Mouse (Mus musculus): ENCODE measurements around the gene Fndc3b.

The Fndc3b gene

DNA sequence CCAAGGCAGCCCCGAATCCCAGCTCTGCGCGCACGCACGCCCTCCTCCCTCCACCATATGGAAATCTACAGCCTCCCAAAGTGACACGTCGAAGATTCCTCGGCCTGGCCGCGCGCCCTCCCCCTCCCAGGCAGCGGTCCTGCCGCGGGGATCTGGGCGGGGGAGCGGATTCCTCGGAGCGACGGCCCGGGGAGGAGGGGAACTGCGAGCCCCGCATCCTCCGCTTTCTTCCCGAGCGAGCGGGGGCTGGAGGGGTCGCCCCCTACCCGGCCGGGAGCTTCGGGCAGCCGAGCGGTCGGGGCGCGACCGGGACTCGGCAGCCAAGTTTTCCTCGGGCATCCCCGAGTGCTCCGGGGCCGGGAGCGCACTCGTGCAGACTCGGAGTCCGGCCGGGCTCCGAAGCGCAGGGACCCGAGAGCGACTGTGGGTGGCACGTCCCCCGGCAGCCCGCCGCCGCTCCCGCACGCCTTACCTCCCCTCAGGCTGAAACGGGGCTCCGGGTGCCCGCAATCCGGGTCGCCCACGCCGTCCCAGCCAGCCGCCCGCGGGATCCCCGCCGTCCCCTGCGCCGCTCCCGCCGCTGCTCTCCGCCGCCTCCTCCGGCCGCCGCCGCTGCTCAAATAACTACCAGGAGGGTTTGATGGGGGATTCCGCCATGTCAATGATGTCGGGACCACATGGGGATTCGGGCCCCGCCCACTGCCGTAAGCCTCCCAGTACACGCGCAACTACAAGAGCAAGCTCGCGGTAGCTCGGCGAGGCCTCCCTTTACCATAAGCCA, at the start of gene Fndc3b:
Fndc3b (minus strand) TSS at position 660 of the 781 bp plus-strand sequence.
- Histone ChIP-seq H3K36me3 (ENCODE audit: control insufficient read depth, insufficient read depth, low read length, poor library complexity, severe bottlenecking) (no peaks in the 10 kb centered on the region), H3K27me3 (ENCODE audit: control insufficient read depth, insufficient read depth, low read length, poor library complexity, severe bottlenecking) (peaks cover 2% of the 10 kb centered on the region; the same call in 1 of the 2 replicates)
- DNase-seq (ENCODE audit: low read depth, low spot score) = peak; percentile 90

DNA sequence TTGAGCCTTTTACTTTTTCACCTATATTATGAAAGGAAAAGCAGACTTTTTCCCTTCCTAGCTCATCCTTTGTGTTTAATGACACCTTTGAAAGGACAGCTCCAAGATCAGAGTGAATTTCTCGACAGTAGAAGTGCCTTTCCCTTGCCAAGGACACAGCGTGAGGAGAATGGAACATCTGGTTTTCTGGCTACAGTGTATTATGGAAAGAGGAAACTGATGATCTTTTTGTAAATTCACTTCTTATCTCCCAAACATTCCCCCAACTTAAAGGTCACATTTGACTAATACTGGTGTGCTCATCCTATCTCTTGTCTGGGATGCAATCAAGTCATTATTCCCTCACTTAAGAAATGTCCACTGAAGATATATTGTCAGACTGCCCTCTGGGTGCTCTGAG, 49.2 kb upstream of the Fndc3b start:
- DNase-seq (ENCODE audit: low read depth, low spot score) = no peak
- no peaks in the 10 kb centered on the region for H3K36me3 ChIP-seq (ENCODE audit: control insufficient read depth, insufficient read depth, low read length, poor library complexity, severe bottlenecking)
- H3K27me3 ChIP-seq (ENCODE audit: control insufficient read depth, insufficient read depth, low read length, poor library complexity, severe bottlenecking) = no peaks in the 10 kb centered on the region

DNA sequence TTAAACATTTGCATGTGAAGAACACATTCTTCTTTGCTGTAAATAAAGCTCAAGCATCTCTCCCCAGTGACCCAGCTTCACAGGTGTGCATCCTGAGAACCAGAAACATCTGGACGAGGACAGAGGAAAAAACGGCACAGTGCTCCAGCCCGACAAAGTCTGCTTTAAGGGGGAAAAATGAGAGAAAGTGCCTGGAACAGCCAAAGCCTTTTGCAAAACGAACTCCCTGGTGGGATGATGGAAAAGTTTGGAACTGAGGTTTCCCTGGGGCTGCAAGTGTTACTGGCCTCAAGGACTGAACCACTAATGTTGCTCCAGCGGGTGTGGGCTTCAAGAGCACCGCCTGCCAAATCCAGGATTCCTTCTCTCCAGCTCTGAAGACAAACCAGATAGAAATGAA, 47.9 kb upstream of the Fndc3b start:
- DNase-seq (ENCODE audit: low read depth, low spot score) = no peak
- no peaks in the 10 kb centered on the region for H3K27me3 ChIP-seq (ENCODE audit: control insufficient read depth, insufficient read depth, low read length, poor library complexity, severe bottlenecking)
- no peaks in the 10 kb centered on the region for H3K36me3 ChIP-seq (ENCODE audit: control insufficient read depth, insufficient read depth, low read length, poor library complexity, severe bottlenecking)

DNA sequence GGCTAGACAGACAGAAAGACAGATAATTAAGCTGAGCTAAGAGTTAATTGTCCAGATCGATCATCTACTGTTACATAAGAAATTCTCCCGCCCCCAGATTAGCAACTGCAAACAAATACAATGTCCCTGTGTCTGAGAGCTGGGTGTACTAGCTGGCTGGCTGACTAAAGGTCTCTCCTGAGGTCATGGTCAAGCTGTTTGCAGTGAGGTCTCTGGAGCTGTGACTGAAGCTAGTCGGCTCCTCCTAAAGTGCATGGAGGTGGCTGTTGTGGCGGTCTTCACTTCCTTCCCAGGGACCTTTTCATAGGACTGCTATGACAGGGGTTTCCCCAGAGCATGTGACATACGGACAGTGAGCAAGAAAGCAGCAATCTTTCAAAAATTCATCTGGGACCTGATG, 40.5 kb upstream of the Fndc3b start:
- no peak for DNase-seq (ENCODE audit: low read depth, low spot score)
- no peaks in the 10 kb centered on the region for H3K36me3 ChIP-seq (ENCODE audit: control insufficient read depth, insufficient read depth, low read length, poor library complexity, severe bottlenecking)
- H3K27me3 ChIP-seq (ENCODE audit: control insufficient read depth, insufficient read depth, low read length, poor library complexity, severe bottlenecking) = no peaks in the 10 kb centered on the region

DNA sequence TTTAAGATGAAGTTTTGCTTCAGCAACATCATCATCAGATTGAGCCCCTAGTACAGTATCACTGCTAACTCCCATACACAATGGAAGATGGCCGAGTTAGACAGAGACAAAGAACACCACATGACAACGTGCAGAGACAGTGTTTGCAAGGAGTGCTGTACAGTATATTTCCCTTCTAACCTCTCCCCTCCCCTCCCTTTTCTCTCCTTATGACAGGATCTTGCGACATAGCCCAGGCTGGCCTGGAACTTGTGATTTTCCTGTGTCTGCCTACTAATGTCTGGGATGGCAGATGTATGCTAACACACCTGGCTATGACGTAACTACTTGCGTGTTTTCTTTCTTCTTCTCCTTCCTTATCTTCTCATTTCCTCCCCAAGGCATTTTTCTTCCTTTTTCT, 40.0 kb upstream of the Fndc3b start:
- Histone ChIP-seq H3K27me3 (ENCODE audit: control insufficient read depth, insufficient read depth, low read length, poor library complexity, severe bottlenecking) (no peaks in the 10 kb centered on the region), H3K36me3 (ENCODE audit: control insufficient read depth, insufficient read depth, low read length, poor library complexity, severe bottlenecking) (no peaks in the 10 kb centered on the region)
- no peak for DNase-seq (ENCODE audit: low read depth, low spot score)

DNA sequence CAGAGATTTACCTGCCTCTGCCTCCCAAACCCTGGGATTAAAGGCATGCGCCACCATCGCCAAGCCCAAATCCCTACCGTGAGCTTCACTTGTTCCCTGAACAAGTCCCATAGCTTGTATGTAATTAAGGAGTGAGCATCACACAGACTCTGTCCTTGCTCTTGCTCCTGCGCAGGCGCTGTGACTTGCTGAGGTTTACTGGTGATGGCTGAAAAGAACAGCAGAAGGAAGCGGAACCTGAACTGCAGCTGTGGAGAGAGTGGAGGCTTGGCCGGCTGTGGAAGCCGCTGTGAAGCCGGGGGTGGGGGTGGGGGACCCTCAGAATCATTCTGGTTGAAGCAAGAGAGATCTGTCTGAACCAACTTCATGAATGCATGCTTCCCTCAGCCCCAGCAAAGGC, 34.5 kb upstream of the Fndc3b start:
- H3K27me3 ChIP-seq (ENCODE audit: control insufficient read depth, insufficient read depth, low read length, poor library complexity, severe bottlenecking) = no peaks in the 10 kb centered on the region
- no peak for DNase-seq (ENCODE audit: low read depth, low spot score)
- H3K36me3 ChIP-seq (ENCODE audit: control insufficient read depth, insufficient read depth, low read length, poor library complexity, severe bottlenecking) = no peaks in the 10 kb centered on the region

DNA sequence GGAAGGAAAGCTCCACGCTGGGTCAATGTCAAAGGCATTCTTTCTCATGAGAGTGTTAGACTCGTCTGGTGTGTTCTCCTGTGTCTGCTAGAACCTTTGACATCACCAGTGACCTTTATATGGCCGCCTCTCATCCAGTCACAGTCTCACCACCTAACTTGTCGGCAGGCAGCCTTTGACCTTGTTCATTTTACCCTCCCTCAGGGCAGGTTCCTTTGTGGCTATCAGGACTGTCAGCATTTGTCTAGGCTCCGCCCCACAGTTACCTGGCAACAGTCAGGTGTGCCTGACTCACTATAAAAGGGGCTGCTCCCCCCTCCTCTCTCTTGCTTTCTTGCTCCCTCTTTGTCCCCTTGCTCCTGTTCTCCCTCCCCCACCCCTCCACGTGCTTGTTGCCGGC, 33.6 kb upstream of the Fndc3b start:
- Histone ChIP-seq H3K36me3 (ENCODE audit: control insufficient read depth, insufficient read depth, low read length, poor library complexity, severe bottlenecking) (no peaks in the 10 kb centered on the region), H3K27me3 (ENCODE audit: control insufficient read depth, insufficient read depth, low read length, poor library complexity, severe bottlenecking) (no peaks in the 10 kb centered on the region)
- DNase-seq (ENCODE audit: low read depth, low spot score) = no peak

DNA sequence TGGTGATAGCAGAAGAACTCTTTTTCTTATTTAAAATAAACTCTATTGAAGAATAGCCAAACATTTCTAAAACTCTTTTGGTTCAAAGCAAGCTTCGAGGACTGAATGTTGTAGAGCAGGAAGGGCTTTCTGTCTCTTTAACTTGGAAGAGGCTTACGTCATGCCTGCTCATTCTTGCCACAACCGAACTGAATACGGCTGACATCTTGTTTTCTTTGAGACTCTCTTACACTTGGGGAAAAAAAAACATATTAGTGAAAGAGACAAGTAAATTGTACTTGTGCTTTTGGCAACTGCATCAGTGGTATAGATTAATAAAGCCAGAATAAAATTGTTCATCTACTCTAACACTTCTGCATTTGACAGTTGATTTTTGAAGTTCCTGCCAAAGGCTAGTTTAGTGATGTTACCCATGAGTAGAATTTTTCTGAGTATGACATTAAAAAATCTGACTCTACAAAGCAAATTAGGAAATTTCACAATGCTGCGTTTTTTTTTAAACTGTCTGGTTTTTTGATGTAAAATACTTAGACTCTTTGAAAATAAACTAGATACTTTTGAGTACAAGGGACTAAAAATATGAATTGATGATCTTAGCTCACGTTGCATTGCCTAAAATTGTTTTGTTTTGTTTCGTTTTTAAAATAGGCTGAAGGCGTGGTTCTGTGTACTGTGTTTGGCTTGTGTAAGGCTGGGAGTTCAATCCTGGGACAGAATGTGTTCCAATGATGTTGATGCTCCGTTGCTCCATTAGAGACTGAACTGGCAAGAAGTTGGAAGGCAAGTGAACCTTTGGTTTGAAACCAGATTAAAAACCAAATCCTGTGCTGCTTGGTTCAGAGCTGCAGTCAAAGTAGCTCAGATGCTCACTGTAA, 32.4 kb upstream of the Fndc3b start:
- DNase-seq (ENCODE audit: low read depth, low spot score) = no peak
- Histone ChIP-seq H3K36me3 (ENCODE audit: control insufficient read depth, insufficient read depth, low read length, poor library complexity, severe bottlenecking) (no peaks in the 10 kb centered on the region), H3K27me3 (ENCODE audit: control insufficient read depth, insufficient read depth, low read length, poor library complexity, severe bottlenecking) (no peaks in the 10 kb centered on the region)

DNA sequence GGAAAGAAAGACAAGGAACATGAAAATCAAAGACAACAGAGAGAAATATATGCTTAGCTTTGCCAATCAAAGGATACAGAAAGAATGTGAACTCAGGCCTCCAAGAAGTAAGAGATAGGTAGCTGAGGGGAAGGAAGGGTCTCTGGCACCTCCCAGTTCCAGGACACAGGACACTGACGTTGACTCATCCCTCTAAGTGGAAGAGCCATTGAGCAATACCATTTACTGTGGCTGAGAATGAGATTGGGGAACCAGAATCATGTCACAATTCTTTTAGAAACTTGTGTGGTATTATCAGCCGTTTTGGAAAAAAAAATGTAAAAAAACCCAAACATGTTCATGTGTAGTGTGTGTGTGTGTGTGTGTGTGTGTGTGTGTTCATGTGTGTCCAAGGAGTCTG, 31.0 kb upstream of the Fndc3b start:
- H3K27me3 ChIP-seq (ENCODE audit: control insufficient read depth, insufficient read depth, low read length, poor library complexity, severe bottlenecking) = no peaks in the 10 kb centered on the region
- no peak for DNase-seq (ENCODE audit: low read depth, low spot score)
- H3K36me3 ChIP-seq (ENCODE audit: control insufficient read depth, insufficient read depth, low read length, poor library complexity, severe bottlenecking) = no peaks in the 10 kb centered on the region

DNA sequence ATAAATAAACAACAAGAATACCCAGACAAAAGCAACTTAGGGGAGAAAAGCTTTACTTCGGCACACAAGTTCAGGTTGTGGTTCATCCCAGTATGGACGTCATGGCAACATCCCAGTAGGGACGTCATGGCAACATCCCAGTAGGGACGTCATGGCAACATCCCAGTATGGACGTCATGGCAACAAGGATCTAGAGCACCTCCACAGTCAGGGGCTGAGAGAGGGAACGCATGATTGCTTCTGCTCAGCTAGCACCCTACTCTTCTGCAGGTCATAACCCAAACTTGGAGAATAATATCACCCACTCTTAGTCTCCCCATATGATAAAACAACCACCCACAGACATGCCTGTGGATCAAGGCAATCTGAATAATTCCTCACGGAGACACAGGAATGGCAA, 29.0 kb upstream of the Fndc3b start:
- DNase-seq (ENCODE audit: low read depth, low spot score) = no peak
- no peaks in the 10 kb centered on the region for H3K36me3 ChIP-seq (ENCODE audit: control insufficient read depth, insufficient read depth, low read length, poor library complexity, severe bottlenecking)

DNA sequence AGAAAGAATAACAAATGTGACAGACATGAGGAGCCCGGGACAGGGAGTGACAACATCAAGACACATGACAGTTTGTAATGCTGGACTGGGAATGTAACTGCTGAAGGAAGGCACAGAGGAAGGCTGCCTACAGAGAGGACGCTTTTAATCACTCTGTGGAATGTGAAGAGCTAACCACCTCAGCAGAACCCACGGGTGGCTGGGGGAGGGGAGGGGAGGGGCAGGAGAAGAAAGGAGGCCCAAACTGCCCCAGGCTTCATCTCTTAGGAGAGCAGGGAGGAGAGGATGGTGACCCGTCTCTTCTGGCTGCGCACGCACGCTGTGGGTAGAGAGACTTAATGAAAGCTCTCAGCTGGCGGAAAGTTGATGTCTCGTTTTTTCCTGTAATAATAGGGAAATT, 25.1 kb upstream of the Fndc3b start:
- no peaks in the 10 kb centered on the region for H3K27me3 ChIP-seq (ENCODE audit: control insufficient read depth, insufficient read depth, low read length, poor library complexity, severe bottlenecking)
- no peaks in the 10 kb centered on the region for H3K36me3 ChIP-seq (ENCODE audit: control insufficient read depth, insufficient read depth, low read length, poor library complexity, severe bottlenecking)
- no peak for DNase-seq (ENCODE audit: low read depth, low spot score)

More for the DNA sequence above, 29.0 kb upstream of the Fndc3b start:
- no peaks in the 10 kb centered on the region for H3K27me3 ChIP-seq (ENCODE audit: control insufficient read depth, insufficient read depth, low read length, poor library complexity, severe bottlenecking)

DNA sequence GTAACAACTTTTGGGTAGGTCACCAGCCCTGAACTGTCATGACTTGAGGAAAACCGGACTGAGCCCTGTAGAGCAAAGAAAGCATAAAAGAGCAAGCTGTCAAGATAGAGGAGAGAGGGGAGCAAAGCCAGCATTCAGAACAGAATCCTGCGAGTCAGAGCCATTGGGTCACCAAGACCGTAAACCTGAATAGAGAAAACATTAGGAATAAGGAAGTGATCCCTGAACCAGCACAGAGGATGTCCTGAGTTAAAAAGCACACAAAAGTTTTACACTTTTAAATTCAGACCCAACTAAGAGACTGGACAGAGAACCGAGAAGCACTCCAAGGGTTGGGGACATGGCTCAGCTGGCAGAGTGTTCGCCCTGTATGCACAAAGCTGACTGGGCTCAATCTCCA, 24.0 kb upstream of the Fndc3b start:
- no peak for DNase-seq (ENCODE audit: low read depth, low spot score)
- Histone ChIP-seq H3K27me3 (ENCODE audit: control insufficient read depth, insufficient read depth, low read length, poor library complexity, severe bottlenecking) (no peaks in the 10 kb centered on the region), H3K36me3 (ENCODE audit: control insufficient read depth, insufficient read depth, low read length, poor library complexity, severe bottlenecking) (no peaks in the 10 kb centered on the region)

DNA sequence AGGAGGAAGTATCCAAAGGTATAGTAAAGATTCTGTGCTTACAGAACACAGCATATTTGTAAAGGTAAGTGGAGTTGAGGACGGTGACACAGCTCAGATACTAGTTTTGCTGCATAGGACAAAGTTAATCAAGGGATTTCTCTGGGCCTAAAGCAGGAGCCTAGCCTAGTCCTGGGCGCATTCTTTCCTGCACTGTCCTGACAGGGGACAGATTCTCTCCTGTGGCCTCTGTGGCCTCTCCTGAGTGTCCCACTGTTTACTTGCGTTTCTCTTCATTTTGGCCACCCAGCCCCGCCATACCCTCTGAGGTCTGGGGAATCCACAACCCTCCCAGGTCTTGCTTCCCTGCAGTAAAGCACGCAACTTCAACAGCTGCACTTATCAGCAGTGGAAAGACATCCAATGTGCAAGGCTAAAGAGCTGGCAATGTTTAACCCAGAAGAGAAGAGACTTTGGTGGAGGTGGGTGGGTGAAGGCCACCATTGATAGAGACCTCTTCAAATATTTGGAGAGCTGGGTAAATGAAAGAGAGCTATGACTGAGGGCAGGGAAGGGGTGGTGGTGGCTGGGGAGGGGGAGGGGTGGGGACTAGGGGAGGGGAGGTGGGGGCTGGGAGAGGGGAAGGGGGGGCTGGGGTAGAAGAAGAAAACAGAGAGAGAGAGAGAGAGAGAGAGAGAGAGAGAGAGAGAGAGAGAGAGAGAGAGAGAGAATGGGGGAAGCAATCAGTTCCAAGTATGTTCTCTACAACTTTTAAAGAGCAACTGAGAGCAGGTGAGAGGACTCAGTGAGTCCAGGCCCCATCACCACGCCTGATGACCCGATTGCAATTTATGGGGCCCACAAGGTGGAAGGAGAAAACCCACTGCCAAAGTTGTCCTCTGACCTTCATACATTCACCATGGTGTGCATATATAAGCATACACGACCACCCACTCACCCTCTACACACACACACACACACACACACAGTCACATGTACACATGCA, 18.0 kb upstream of the Fndc3b start:
- Histone ChIP-seq H3K36me3 (ENCODE audit: control insufficient read depth, insufficient read depth, low read length, poor library complexity, severe bottlenecking) (no peaks in the 10 kb centered on the region), H3K27me3 (ENCODE audit: control insufficient read depth, insufficient read depth, low read length, poor library complexity, severe bottlenecking) (no peaks in the 10 kb centered on the region)
- no peak for DNase-seq (ENCODE audit: low read depth, low spot score)

DNA sequence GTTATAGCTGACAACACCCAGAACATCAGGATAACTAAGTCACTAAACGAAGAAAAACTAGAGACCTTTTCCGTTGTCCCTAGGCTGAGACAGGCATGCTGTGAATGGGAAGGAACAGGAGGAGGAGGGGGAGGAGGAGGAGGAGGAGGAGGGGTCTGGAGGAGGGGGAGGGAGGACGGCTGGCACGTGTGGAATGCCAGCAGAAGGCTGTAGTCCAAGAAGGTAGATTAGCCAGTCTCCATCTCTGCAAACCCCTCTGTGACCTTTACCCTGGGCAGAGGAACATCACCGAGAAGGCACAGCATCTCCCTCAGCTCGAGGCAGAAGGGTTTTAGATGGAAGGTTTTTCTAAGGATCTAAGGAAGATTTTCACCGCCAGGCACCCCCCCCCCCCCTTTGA, 17.1 kb upstream of the Fndc3b start:
- no peak for DNase-seq (ENCODE audit: low read depth, low spot score)
- no peaks in the 10 kb centered on the region for H3K36me3 ChIP-seq (ENCODE audit: control insufficient read depth, insufficient read depth, low read length, poor library complexity, severe bottlenecking)
- no peaks in the 10 kb centered on the region for H3K27me3 ChIP-seq (ENCODE audit: control insufficient read depth, insufficient read depth, low read length, poor library complexity, severe bottlenecking)
